ENCODE assay signal across 24 mouse cellular contexts in the genomic region with DNA sequence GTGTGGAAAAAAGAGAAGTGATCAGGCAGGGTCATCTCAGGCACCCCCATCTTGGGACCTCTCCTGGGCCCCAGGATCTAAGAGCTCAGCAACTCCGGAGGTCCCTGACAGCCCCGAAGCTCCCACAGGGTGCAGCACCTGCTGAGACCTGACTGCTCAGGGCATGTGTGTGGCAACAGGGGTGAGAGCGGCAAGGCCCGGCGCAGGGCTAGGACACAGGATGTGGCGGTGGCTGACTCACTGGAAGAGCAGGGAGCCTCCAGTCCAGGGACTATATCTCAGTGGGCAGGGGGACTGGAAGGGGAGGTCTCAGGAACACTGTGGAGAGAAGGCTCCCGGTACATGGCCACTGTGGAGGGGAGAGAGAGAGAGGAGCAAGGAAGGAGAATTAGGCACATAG. TPM values are rescaled to one million over a fixed set of nuclear protein-coding genes. Genes with fewer than 3 reads are reported as not detected.
"Had no signal": no experiment of that assay in that cellular context is flagged by ENCODE, and none has a peak within 500 bp of the region (broad histone marks: within the 10 kb centered on the region; RNA-seq: fewer than 3 reads in every experiment).

No protein-coding gene starts in this region.

- H3K27ac ChIP-seq: limb, embryonic 13.5 days; liver, embryonic 14.5 days; midbrain, embryonic 12.5 days had no signal

- H3K9me3 ChIP-seq: limb, embryonic 13.5 days; megakaryocyte, embryonic 14.5 days; midbrain, embryonic 12.5 days had no signal

- DNase-seq: kidney, adult 18-20 months; kidney, postnatal 14 days; left cerebral cortex, postnatal 4 days; lung, adult 2 months; lung, postnatal 4 days; retina, postnatal 1 day; thymus, postnatal 14 days had no signal

- ATAC-seq: lung, postnatal 0 days had no signal

- H3K4me3 ChIP-seq: limb, embryonic 13.5 days; megakaryocyte, embryonic 14.5 days; midbrain, embryonic 12.5 days had no signal

- H3K36me3 ChIP-seq: limb, embryonic 13.5 days; midbrain, embryonic 12.5 days had no signal

- H3K4me2 ChIP-seq: limb, embryonic 13.5 days; midbrain, embryonic 12.5 days had no signal

- H3K9ac ChIP-seq: limb, embryonic 13.5 days; liver, embryonic 14.5 days; midbrain, embryonic 12.5 days had no signal

RNA-seq across cellular contexts. Expression of a gene that starts 7.5 kb away (rescaled TPM):
- total RNA-seq: layer of hippocampus, postnatal 14 days; left cerebral cortex, postnatal 10 days; left cerebral cortex, postnatal 4 days had no signal

RNA-seq across cellular contexts. Expression of a gene that starts 17.2 kb away (rescaled TPM):
- total RNA-seq: layer of hippocampus, adult 8-10 months; layer of hippocampus, postnatal 14 days; left cerebral cortex, adult 18-20 months; left cerebral cortex, postnatal 10 days; left cerebral cortex, postnatal 4 days; liver, adult 2 months; midbrain, postnatal 0 days had no signal
- polyA plus RNA-seq: kidney, embryonic 14.5 days; large intestine, adult 2 months; limb, embryonic 13.5 days; liver, adult 2 months; liver, embryonic 14.5 days; lung, adult 2 months; lung, postnatal 0 days; midbrain, embryonic 12.5 days; midbrain, postnatal 0 days; neural tube, embryonic 11.5 days; spleen, adult 2 months; urinary bladder, adult 2 months had no signal

RNA-seq across cellular contexts. Expression of a gene that starts 20.3 kb away (rescaled TPM):
- total RNA-seq: layer of hippocampus, adult 8-10 months; layer of hippocampus, postnatal 14 days; left cerebral cortex, adult 18-20 months; left cerebral cortex, postnatal 10 days; left cerebral cortex, postnatal 4 days; liver, adult 2 months; midbrain, postnatal 0 days had no signal
- polyA plus RNA-seq: kidney, embryonic 14.5 days; large intestine, adult 2 months; limb, embryonic 13.5 days; liver, adult 2 months; liver, embryonic 14.5 days; lung, adult 2 months; lung, postnatal 0 days; midbrain, embryonic 12.5 days; midbrain, postnatal 0 days; neural tube, embryonic 11.5 days; spleen, adult 2 months; stomach, embryonic 16.5 days; urinary bladder, adult 2 months had no signal
